Mouse (Mus musculus): ENCODE data around the gene Gm17571. TPM values are rescaled to one million over a fixed set of nuclear protein-coding genes. Genes with fewer than 3 reads are reported as not detected.

Gene Gm17571
- polyA plus RNA-seq, 1 experiment, result not detected

DNA sequence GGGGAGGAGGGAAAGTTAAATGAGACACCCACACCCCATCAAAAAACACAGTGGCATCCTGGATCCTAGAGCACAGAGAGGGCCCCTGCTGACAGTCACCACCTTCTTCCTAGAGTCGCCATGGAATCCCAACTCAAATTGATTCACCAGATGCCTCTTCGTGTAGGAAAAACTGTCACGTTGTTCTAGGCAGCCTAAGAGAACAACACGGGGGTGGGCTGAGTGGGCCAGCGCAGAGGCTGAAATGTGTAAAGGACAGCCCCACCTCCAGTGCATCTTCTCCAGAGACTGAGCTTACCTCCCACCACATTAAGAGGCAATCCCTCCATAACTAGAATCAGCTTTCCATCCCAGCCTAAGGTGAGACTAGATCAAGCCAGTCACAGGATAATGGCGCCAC lies 11.2 kb upstream of the Gm17571 start:
- DNase-seq (ENCODE audit: extremely low spot score in 1 of 2, low spot score in 1 of 2), result peak in 1 of 2 experiments; percentile 33

DNA sequence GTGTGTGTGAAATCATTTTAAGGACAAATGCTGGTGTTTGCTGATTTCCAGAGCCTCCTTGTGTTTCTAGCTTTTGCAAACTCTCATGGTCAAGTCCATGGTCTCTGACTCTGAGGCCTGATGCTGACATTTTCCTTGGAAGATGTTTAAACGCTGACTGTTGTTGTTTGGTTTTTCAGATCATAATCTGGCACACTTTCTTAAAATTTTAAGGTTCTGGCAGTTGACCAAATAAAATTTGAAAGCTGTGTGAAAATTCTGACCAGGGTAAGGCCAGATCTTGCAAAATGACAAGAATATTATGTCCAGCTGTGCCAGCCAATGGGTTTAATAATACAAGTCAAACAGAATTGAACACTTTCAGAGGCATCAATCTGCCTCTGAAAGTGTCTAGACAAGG lies 8.7 kb upstream of the Gm17571 start:
- no peak for DNase-seq (ENCODE audit: extremely low spot score in 1 of 2, low spot score in 1 of 2)

DNA sequence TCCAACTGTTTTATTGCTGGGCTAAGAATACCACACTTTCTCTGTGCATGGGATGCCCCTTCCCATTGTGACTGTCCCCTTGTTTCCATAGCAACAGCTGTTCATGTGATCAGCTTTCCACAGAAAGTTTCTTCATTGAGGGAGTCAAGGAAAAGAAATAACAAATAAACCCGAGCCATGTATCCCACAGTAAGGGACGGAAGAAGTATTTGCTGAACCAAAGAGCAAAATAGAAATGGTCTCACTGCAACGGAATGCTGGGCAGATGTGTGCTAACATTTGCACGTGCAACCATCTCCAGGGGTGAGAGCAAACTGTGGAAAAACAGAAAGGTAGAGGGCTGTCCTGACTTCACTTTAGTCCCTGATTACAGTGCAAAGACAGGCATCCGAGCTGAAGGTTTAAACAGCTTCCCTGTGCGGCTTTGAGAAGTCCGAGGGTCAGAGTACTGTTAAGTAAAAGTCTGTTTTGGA lies 8.1 kb upstream of the Gm17571 start:
- DNase-seq (ENCODE audit: extremely low spot score in 1 of 2, low spot score in 1 of 2), result no peak

DNA sequence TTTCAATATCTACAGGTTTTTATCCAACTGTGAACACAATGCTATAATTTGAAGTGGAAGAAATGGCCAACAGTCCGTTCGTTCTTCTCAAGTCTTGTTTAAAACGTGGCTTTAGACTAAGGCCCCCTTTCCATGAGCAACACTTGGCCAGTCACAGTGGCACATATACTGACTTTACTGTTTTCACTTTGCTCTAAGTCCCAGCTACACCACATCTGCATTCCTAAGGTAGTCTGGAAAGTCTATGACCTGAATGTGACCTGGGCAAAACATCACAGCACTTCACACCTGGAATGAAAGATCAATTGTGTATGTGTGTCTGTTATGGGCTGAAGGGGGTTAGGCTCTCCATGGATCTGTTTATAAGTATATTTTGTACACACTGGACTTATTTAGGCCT lies 2.2 kb upstream of the Gm17571 start:
- DNase-seq (ENCODE audit: extremely low spot score in 1 of 2, low spot score in 1 of 2), result no peak

DNA sequence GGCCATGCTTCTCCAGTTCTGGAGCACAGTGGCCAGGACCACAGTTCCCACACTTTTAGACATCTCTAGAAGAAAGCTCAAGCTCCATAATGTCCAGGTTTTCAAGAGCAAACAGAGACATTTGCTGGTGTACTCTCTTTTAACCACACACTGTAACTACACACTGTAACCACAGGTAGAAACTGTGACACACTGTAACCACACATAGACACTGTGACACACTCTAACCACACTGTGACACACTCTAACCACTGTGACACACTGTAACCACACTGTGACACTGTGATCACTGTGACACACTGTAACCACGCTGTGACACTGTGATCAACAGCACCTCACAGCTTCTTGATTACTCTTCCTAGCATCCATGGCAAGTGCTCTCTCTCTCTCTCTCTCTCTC lies 317 bp downstream of the Gm17571 start:
- no peak for DNase-seq (ENCODE audit: extremely low spot score in 1 of 2, low spot score in 1 of 2)

DNA sequence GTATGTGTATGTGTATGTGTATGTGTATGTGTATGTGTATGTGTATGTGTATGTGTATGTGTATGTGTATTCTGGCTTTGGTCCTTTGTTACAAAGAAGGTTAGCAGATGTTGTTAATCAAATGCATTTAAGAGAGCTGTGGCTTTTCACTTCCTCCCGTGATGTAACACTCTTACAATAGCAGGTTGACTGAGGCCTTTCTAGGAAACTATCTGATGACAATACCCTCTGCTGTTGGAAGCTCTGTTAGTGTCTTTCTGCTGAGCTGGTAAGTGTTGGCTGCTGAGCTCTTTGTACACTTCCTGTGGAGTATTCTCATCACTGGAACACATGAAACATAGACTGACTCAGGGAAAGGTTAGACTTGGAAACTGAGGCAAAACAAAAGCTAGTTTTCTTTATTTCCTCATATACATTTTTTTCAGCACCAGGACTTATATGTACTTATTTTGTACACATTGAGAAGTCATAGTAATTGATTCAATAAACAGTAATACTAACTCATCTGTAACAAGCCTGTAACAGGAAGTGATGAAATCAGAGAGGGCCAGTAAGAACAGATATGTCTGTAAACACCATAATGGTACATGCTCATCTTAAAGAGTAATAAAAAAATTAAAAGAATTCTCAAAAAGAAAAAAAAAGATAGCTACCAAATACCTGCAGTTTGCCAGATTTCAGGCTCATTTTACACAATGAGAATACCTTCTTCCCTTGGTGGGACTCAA lies 2.9 kb downstream of the Gm17571 start:
- DNase-seq (ENCODE audit: extremely low spot score in 1 of 2, low spot score in 1 of 2), result no peak

DNA sequence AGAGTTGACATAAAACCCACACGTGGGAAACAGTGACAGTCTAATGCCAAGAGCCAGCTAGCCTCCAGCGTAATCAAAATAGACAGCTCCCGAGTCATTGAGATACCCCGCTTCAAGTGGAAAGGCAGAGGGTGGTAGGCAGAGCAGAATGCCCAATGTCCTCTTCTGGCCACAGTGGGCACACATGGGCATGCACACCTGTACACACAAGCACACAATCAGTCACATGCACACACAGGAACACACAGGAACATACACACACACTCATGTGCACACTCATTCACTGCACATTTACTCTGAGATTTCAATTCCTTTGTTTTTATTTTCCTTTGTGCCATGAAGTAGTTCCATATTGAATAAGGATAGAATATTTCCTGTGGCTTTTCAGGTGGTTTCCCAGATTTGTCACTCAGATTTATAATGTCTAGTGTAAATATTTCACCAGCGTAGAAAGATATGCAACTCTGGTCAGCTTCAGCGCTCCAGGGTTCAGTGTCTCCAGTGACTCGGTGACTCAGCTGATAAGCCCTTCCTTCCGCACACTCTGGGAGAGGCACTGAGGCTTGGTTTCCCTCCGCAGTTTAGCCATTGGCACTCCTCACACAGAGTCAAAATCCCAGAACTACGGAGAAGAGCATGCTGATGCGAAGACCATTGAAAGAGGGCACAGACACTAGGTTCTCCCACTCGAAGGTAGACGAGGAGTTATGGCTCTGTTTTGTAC lies 4.4 kb downstream of the Gm17571 start:
- DNase-seq (ENCODE audit: extremely low spot score in 1 of 2, low spot score in 1 of 2), result no peak

DNA sequence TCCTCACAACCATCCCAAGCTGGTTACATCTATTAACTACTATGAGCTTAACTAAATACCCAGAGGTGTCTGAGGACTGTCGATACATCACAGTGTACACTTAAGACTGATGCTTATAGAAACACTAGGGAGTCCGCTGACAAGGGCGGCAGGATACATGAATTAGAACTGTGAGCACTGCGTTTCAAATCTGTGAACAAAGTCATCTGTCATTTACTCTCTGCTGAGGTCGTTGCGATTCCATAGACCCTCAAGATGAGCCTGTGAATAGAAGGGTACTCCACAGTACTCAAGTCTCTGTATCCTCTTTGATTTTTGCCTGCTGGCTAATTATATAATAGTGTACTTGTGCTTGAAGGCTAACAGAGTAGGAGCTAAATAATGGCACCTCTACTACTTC lies 5.6 kb downstream of the Gm17571 start:
- DNase-seq (ENCODE audit: extremely low spot score in 1 of 2, low spot score in 1 of 2), result no peak

DNA sequence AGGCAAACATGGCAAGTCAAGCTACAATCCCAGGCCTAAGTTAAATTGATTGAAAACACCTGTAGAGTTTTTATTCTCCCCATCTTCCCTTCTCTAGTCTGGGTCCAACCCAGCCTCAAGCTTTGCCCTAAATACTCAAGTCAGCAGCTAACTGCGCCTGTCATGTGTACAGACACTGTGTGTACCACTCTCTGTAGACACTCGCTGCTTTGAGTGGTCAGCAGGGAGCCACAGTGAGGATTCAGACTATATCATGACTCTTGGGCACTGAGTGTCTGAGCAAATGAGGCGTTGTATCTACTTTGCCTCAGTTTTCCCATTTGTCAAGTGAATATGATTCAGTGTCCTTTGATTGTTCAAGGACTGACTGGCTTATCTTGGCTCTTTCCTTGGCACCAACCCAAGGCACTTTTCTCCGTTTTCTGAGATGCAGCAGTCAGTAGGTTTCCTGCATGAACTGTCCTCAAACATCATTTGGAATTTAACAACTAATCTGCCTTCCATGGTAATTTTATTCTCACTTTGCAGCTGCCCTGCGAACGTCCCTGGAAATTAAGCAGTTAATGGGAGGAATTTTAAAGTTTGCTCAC lies 13.0 kb downstream of the Gm17571 start:
- no peak for DNase-seq (ENCODE audit: extremely low spot score in 1 of 2, low spot score in 1 of 2)

DNA sequence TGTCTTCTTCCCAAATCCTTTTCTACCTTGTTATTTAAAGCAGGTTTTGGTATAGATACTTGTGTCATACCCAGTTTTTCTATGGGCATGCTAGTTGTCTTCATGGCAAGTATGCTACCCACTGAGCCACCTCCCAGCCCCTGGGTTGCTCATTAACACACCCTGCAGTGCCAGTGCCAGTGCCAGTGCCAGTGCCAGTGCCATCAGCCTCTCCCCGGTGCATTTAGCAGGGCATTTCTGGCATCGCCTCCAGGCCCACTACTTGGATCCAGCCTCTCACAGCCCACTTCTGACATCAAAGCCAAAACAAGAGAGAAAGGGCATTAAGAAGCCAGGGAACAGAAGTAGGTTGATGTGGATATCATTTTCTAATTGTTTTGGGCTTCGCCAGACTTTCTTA lies 14.9 kb downstream of the Gm17571 start:
- no peak for DNase-seq (ENCODE audit: extremely low spot score in 1 of 2, low spot score in 1 of 2)

DNA sequence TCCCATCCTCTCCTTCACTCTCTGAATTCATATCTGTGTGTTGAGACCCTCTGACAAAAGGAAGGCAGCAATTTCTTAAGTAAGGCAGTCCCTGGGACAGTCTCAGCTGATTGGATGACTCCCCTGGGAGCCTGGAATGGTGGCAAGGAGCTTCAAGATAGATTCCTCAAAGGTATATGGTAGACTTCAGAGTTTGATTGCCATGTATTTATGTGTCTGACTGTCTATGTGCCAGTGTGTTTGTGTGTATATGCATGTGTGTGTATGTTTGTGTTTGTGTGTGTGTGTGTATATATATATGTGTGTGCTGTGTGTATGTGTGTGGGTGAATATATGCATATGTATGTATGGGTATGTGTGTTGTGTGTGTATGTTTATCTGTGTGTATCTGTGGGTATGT lies 15.8 kb downstream of the Gm17571 start:
- no peak for DNase-seq (ENCODE audit: extremely low spot score in 1 of 2, low spot score in 1 of 2)

DNA sequence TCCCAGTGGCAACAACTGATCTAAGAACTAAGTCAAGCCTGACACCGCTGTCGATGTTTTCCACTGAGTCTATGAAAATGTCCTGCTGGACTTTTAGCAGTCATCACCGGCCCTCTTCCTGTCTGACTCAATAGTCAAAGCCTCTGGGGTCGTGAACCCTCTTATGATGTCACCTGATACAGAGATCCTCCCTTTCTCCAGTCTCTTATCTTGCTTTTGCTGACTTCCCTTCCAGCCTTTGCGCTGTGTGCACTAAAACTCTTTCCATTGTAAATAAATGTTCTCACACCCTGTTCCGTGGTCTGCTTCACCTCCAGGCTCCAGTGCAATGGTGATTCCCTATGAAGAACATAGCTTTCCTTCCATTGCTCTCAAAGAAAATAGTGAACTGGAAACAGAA lies 16.3 kb downstream of the Gm17571 start:
- no peak for DNase-seq (ENCODE audit: extremely low spot score in 1 of 2, low spot score in 1 of 2)

DNA sequence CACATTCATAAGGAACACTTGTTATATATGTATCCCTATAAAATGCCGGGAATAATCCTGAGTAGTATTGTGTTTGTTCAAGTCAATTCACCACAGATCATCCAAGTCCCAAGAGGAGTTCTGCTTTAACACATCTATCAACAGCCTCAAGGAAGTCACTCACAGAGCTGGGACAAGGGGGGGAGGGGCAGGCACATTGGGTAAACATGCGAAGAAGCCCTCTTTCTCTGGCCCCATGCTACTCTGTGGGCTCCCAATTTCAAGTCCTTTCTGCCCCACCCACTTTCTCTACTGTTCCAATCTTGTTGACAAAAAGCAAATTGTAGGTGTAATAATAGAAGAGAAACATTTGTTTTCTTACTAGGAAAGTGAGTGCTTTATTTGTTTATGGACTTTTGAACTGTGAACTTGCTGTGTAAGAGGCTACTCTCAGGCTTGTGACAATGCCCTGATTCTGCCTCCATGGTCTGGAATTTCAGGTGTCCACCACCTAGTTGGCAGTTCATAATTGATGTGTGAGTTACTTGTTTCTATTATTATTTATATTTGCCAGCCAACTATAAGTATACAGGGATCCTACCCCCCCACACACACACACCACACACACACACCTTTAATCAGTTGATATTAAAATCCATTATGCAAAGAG lies 17.0 kb downstream of the Gm17571 start:
- no peak for DNase-seq (ENCODE audit: extremely low spot score in 1 of 2, low spot score in 1 of 2)

DNA sequence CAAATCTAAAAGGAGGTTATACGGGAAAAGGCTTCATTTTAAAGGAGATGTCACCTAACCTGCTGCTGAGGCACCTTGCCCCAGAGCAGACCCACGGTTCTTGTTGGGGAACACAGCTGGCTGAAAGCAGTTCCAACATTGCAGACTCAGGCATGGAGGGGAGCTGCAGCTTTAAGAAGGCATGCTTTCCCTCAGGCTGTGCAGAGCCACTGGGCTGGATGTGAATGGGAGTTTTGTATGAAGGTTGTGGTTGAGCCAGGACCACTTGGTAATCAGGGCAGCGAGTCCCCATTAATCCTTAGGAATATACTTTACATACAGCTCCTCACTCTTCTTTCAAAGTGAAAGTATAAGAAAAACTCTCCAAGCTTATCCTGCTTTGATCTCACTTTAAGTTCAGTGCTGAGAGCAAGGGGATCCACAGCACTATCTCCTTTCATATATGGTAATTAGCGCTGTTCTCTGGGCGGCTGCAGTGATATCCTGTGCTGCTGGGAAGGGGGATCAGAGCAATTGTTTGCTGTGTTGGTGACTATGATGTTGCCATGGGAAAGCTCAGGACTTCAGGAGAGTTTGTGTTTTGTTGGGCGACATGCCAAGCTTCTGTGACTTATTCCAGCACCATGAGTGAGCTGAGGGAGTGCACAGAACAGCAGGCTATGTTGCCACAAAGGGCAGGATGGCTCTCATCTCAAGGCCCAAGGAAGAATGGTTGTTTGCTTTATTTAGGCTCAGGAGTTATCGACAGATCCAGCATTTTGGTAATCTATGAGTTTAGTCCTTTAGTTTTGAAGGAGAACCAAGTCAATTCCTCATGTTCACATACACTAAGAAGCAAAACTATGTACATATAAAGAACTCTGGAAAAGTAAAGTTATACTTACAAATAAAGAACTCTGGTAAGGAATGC lies 21.3 kb downstream of the Gm17571 start:
- DNase-seq (ENCODE audit: extremely low spot score in 1 of 2, low spot score in 1 of 2), result peak; percentile 45

DNA sequence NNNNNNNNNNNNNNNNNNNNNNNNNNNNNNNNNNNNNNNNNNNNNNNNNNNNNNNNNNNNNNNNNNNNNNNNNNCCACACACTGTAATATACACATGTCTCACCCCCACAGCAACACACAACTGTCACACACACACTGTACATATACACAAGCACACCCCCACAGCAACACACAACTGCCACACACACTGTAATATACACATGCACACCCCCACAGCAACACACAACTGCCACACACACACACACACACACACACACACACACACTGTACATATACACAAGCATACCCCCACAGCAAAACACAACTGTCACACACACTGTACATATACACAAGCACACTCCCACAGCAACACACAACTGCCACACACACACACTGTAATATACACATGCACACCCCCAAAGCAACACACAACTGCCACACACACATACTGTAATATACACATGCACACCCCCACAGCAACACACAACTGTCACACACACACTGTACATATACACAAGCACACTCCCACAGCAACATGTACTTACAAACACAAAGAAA lies 32.3 kb downstream of the Gm17571 start:
- no peak for DNase-seq (ENCODE audit: extremely low spot score in 1 of 2, low spot score in 1 of 2)

Other genes starting within 250 kb of the Gm17571 start
- 5.5 and 6.2 TPM in 2 replicates for gene Jrkl, start 200.9 kb downstream of the Gm17571 start, polyA plus RNA-seq (2012; rRNA removed)
- gene Ccdc82, start 199.8 kb downstream of the Gm17571 start, polyA plus RNA-seq (2012; rRNA removed), result 17.8 and 19.4 TPM in 2 replicates
- 7.7 and 8.5 TPM in 2 replicates for gene Maml2, start 148.8 kb downstream of the Gm17571 start, polyA plus RNA-seq (2012; rRNA removed)